Mouse (Mus musculus): Measurements from ENCODE around the gene Fbxw17. TPM values are rescaled to one million over a fixed set of nuclear protein-coding genes. Genes with fewer than 3 reads are reported as not detected.
"Not testable (repeated sequence)": the region's sequence is repeated elsewhere in the genome, so short reads cannot be mapped to it uniquely, and the experiment has no call there.

The Fbxw17 gene
- total RNA-seq (2021): 10 to 100 TPM; 24.8 to 25.5 TPM

GRCm38 (mm10) chr13:50417389-50418183 lies at the start of gene Fbxw17:
Gene Fbxw17, plus strand, starts transcription at chr13:50417864.
- intact Hi-C loops (cut with DNase I): no loop called here
- DNase-seq (ENCODE audit: extremely low spot score in 1 of 2, low spot score in 2 of 2): peak; percentile 74 to 88

- not testable (repeated sequence) for DNase-seq (ENCODE audit: extremely low spot score in 1 of 2, low spot score in 2 of 2)
- intact Hi-C loops (cut with DNase I): loop anchor here (10.0 kb wide), 1 partner anchor 132 kb away; no protein-coding TSS in a partner anchor
Observed at GRCm38 (mm10) chr13:50372934-50373705, 44.5 kb upstream of the Fbxw17 start.

GRCm38 (mm10) chr13:50389146-50389545 lies 28.5 kb upstream of the Fbxw17 start:
- DNase-seq (ENCODE audit: extremely low spot score in 1 of 2, low spot score in 2 of 2); intact Hi-C loops (cut with DNase I): not testable (repeated sequence)

GRCm38 (mm10) chr13:50418421-50418820 lies 757 bp downstream of the Fbxw17 start:
- intact Hi-C loops (cut with DNase I): no loop called here
- DNase-seq (ENCODE audit: extremely low spot score in 1 of 2, low spot score in 2 of 2): no peak

- intact Hi-C loops (cut with DNase I): no loop called here
- DNase-seq (ENCODE audit: extremely low spot score in 1 of 2, low spot score in 2 of 2): no peak
Observed at GRCm38 (mm10) chr13:50423625-50424209, 6.1 kb downstream of the Fbxw17 start.

GRCm38 (mm10) chr13:50424517-50424916 lies 6.9 kb downstream of the Fbxw17 start:
- intact Hi-C loops (cut with DNase I): no loop called here

GRCm38 (mm10) chr13:50426686-50427085 lies 9.0 kb downstream of the Fbxw17 start:
- no peak for DNase-seq (ENCODE audit: extremely low spot score in 1 of 2, low spot score in 2 of 2)
- intact Hi-C loops (cut with DNase I): no loop called here

More at GRCm38 (mm10) chr13:50424517-50424916, 6.9 kb downstream of the Fbxw17 start:
- no peak for DNase-seq (ENCODE audit: extremely low spot score in 1 of 2, low spot score in 2 of 2)

GRCm38 (mm10) chr13:50443812-50444211 lies 26.1 kb downstream of the Fbxw17 start, which contains the start of gene Gm47429:
Gene Gm47429, minus strand, starts transcription at chr13:50443912.
- no peak for DNase-seq (ENCODE audit: extremely low spot score in 1 of 2, low spot score in 2 of 2)
- intact Hi-C loops (cut with DNase I): no loop called here

GRCm38 (mm10) chr13:50445261-50445660 lies 27.6 kb downstream of the Fbxw17 start:
- no peak for DNase-seq (ENCODE audit: extremely low spot score in 1 of 2, low spot score in 2 of 2)

GRCm38 (mm10) chr13:50452266-50452665 lies 34.6 kb downstream of the Fbxw17 start:
- intact Hi-C loops (cut with DNase I); DNase-seq (ENCODE audit: extremely low spot score in 1 of 2, low spot score in 2 of 2): not testable (repeated sequence)

More at GRCm38 (mm10) chr13:50445261-50445660, 27.6 kb downstream of the Fbxw17 start:
- intact Hi-C loops (cut with DNase I): no loop called here

GRCm38 (mm10) chr13:50453426-50453825 lies 35.8 kb downstream of the Fbxw17 start:
- intact Hi-C loops (cut with DNase I): no loop called here

GRCm38 (mm10) chr13:50460433-50460832 lies 42.8 kb downstream of the Fbxw17 start:
- intact Hi-C loops (cut with DNase I); DNase-seq (ENCODE audit: extremely low spot score in 1 of 2, low spot score in 2 of 2): not testable (repeated sequence)

More at GRCm38 (mm10) chr13:50453426-50453825, 35.8 kb downstream of the Fbxw17 start:
- no peak for DNase-seq (ENCODE audit: extremely low spot score in 1 of 2, low spot score in 2 of 2)

- intact Hi-C loops (cut with DNase I): no loop called here
- no peak for DNase-seq (ENCODE audit: extremely low spot score in 1 of 2, low spot score in 2 of 2)
Observed at GRCm38 (mm10) chr13:50464621-50465562, 47.2 kb downstream of the Fbxw17 start.

- intact Hi-C loops (cut with DNase I): no loop called here
- no peak for DNase-seq (ENCODE audit: extremely low spot score in 1 of 2, low spot score in 2 of 2)
Observed at GRCm38 (mm10) chr13:50467007-50467406, 49.3 kb downstream of the Fbxw17 start, which contains the start of gene Nutm2. Gene Nutm2, plus strand, starts transcription at chr13:50467307.
